Mouse (Mus musculus): ENCODE data around the gene Ssbp4. TPM values are rescaled to one million over a fixed set of nuclear protein-coding genes. Genes with fewer than 3 reads are reported as not detected.
"Not testable (repeated sequence)": the region's sequence is repeated elsewhere in the genome, so short reads cannot be mapped to it uniquely, and the experiment has no call there.

Ssbp4 gene
- polyA plus RNA-seq, 1 experiment from 2014 or later: 122 TPM

DNA sequence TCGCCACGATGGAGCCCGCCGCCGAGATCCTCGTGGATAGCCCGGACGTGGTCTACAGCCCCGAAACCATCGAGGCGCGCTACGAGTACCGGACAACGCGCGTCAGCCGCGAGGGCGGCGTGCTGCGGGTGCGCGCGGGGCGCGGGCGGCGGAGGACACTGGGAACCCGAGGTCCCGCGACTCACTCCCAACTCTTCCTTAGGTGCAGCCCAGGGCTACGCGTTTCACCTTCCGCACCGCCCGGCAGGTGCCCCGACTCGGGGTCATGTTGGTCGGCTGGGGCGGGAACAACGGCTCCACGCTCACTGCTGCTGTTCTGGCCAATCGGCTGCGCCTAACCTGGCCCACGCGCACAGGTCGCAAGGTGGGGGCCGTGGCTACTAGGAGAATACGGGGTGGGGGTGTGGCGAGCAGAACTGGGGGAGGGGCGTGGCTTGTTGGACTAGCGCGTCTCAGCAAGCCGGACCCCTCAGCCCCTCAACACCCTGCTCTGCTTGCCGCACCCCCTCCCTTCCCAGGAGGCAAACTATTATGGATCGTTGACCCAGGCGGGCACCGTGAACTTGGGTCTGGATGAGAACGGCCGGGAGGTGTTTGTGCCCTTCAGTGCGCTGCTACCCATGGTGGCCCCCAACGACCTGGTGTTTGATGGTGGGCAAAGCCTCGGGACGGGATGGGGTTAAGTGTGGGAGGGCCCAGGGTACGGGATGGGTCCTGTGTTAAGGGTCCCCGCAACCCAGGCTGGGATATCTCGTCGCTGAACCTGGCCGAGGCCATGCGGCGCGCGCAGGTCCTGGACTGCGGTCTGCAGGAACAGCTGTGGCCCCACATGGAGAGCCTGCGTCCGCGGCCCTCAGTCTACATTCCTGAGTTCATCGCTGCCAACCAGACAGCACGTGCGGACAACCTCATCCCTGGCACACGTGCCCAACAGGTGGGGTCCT, 13.8 kb downstream of the Ssbp4 start:
- Histone ChIP-seq H3K4me1 (replicated peaks) (peaks cover 66% of the 10 kb centered on the region), H3K27ac (peak overlapping the region; percentile 83), H3K27me3 (peaks cover 15% of the 10 kb centered on the region), H3K4me3 (peak overlapping the region; percentile 64), H3K9me3 (no peaks in the 10 kb centered on the region), H3K4me2 (peak overlapping the region; percentile 97), H3K9ac (peak overlapping the region; percentile 83), H3K36me3 (peaks cover 43% of the 10 kb centered on the region)
- 12% methylated on average over 57 of the region's 82 CpGs for WGBS
- peak; percentile 26 for ATAC-seq (ENCODE audit: low FRiP score)

DNA sequence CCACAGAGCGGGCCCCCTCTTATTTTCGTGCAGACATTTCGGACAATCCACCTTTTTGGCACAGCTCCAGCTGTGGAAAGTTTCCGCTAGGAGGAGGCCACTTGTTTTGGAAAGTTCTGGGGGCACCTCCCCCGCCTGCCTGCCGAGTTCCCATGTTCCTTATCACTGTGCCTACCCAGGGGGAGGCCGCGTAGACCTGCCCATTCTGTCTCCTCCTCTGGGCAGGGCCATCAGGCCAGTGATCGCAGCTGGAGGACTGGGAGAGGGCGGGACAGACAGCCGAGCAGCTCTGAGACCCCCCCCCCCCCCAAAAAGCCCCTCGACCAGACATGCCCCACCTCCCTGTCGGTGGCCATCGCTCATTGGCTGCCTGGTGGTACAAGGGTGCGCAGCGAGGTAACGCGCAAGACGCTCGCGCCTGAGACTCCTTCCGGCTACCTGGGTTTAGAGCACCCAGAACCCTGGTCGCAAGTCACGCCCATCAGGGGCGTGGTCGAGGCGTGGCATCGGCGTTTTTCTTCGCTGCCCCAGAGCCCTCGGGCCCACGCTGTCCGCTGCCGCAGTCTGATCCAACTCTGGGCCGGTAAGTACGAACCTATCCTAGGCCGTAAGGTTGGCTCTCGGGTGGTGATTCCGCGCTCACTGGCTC, 14.6 kb downstream of the Ssbp4 start, which contains the start of gene Isyna1:
Gene Isyna1, plus strand, starts transcription at position 413 of the 649 bp plus-strand sequence.
- Histone ChIP-seq H3K4me1 (replicated peaks) (peaks cover 58% of the 10 kb centered on the region), H3K4me3 (peak within 1 kb of the TSS; percentile 64), H3K4me2 (peak within 1 kb of the TSS; percentile 97), H3K27ac (peak within 1 kb of the TSS; percentile 83), H3K9me3 (no peaks in the 10 kb centered on the region), H3K27me3 (peaks cover 15% of the 10 kb centered on the region), H3K36me3 (peaks cover 49% of the 10 kb centered on the region), H3K9ac (peak within 1 kb of the TSS; percentile 83)
- ATAC-seq (ENCODE audit: low FRiP score): peak; percentile 82
- 1% methylated on average over 40 of the region's 40 CpGs for WGBS

DNA sequence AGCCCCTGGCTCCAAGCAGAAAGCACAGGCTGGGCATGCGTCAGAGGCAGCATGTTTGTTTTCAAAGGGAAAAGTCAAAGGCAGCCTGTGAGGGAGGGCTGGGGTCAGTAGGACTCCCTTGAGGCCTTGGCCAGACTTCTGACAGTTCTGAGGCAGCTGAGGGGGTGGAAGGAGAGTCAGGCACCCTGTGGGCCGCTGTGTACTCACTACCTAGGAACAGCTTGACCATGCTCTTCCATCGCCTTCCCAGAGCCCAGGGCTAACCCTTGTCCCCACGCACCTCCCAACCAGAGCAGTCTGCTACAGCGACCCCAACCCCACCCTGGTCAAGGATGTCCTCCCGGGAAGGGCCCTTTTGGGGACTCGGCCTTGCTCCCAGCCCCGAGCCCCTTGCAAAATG, 15.5 kb downstream of the Ssbp4 start:
- H3K36me3 ChIP-seq: peaks cover 57% of the 10 kb centered on the region
- no peaks in the 10 kb centered on the region for H3K9me3 ChIP-seq
- H3K9ac ChIP-seq: 0 out of 2 replicates have a peak overlapping the region, but pooled peaks have one; percentile 83
- H3K4me2 ChIP-seq: peak overlapping the region; percentile 97
- ATAC-seq (ENCODE audit: low FRiP score): no peak
- H3K27me3 ChIP-seq: peaks cover 15% of the 10 kb centered on the region
- H3K4me1 ChIP-seq (replicated peaks): peaks cover 48% of the 10 kb centered on the region
- 0 out of 2 replicates have a peak overlapping the region, but pooled peaks have one; percentile 64 for H3K4me3 ChIP-seq
- peak overlapping the region; percentile 60 for H3K27ac ChIP-seq
- 48% methylated on average over 7 of the region's 8 CpGs for WGBS

DNA sequence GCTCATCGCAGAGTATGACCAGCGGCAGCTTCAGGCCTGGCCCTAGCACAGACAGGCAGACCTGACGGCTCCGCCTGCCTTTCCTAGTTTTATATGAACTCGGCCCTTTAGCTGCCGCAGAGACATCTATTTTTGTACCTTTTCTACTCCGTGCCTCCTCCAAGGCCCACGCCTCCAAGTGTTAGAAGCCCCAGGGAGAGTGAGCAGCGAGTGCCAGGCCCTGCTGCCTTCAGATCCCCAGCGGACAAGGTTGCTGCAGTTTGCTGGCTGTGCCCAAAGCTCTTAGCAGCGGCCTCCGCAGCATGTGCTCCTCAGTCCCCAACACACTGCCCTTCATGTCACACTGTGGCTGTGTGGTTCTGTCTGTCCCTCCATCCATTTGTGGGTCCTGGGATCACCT, 17.1 kb downstream of the Ssbp4 start:
- peaks cover 32% of the 10 kb centered on the region for H3K4me1 ChIP-seq (replicated peaks)
- H3K36me3 ChIP-seq: peaks cover 65% of the 10 kb centered on the region
- 92% methylated on average over 12 of the region's 12 CpGs for WGBS
- H3K4me3 ChIP-seq: no peak overlapping the region
- peaks cover 8% of the 10 kb centered on the region for H3K27me3 ChIP-seq
- H3K27ac ChIP-seq: no peak overlapping the region
- no peak for ATAC-seq (ENCODE audit: low FRiP score)
- H3K4me2 ChIP-seq: no peak overlapping the region
- no peaks in the 10 kb centered on the region for H3K9me3 ChIP-seq
- no peak overlapping the region for H3K9ac ChIP-seq

DNA sequence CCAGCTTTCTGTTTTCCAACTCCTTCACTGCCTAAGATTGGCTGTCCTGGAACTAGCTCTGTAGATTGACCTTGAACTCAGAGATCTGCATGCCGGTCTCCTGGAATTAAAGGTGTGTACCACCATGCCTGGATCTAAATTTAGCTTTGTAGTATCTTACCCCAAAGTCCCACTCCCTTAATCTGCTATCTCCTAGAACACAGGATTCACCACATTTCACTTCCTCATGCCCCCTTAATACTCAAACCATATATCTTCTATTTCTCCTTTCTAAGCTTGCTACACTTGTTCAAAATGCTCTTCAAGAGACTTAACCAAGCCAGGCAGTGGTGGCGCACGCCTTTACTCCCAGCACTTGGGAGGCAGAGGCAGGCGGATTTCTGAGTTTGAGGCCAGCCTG, 20.7 kb downstream of the Ssbp4 start:
- not testable (repeated sequence) for H3K9me3 ChIP-seq; ATAC-seq (ENCODE audit: low FRiP score); H3K27me3 ChIP-seq; H3K4me2 ChIP-seq; H3K4me1 ChIP-seq (replicated peaks); H3K4me3 ChIP-seq; H3K27ac ChIP-seq; H3K9ac ChIP-seq
- H3K36me3 ChIP-seq: peaks cover 88% of the 10 kb centered on the region
- WGBS: 93% methylated on average over 4 of the region's 4 CpGs

DNA sequence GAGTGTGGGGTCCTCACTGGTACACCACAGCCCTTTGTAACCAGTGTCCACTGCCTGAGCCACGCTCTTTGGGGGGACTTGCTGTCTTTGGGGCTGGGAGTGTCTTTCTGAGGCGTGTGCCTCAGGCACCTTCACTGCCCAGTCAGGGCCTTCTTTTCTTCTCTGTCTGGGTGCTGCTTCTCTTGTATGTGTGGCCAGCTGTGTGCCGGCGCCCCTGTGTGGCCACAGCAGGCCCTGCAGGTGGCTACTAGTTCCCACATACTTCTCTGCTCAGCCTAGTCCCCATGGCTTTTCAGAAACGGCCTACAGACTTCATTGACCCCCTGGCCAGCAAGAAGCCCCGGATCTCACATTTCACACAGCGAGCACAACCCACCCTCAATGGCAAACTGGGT, 23.4 kb downstream of the Ssbp4 start:
- H3K27me3 ChIP-seq: no peaks in the 10 kb centered on the region
- peak; percentile 59 for ATAC-seq (ENCODE audit: low FRiP score)
- H3K9ac ChIP-seq: no peak overlapping the region
- H3K9me3 ChIP-seq: no peaks in the 10 kb centered on the region
- whole genome bisulfite sequencing: 42% methylated on average over 7 of the region's 7 CpGs
- H3K36me3 ChIP-seq: peaks cover 96% of the 10 kb centered on the region
- H3K4me2 ChIP-seq: no peak overlapping the region
- no peak overlapping the region for H3K4me3 ChIP-seq
- no peak overlapping the region for H3K27ac ChIP-seq
- no peaks in the 10 kb centered on the region; the same call in 1 of the 2 replicates for H3K4me1 ChIP-seq (replicated peaks)

DNA sequence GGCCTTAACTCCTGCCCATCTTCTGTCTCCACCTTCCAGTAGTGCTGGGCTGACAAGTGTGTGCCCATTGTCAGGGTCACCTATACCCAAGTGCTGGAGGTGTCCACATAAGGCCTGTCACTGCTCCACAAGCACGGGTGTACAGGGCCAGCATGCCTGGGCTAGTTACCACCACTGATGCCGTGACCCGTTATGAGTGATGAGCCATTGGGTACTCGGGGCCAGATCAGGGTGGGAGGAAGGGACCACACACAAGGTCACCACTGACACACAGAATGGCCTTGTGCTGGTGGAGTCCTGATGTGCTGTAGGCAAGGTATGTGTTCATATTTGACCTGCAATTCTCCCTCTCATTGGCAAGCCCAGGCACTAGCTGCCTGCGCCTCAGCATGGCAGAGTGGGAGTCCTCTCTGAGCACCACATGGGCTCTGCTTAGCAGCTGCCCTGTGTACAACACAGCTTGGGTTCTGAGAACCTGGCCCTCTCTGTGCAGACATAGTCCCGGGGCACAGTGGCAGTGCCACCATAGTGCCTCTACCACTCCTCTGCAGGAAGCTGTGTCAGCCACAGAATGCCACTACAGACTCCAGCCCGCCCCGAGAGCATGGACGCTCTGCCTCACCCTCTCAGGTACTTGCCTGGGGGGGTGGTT, 23.9 kb downstream of the Ssbp4 start:
- Histone ChIP-seq H3K4me1 (replicated peaks) (no peaks in the 10 kb centered on the region; the same call in 1 of the 2 replicates), H3K36me3 (peaks cover 96% of the 10 kb centered on the region), H3K4me2 (no peak overlapping the region), H3K9me3 (no peaks in the 10 kb centered on the region), H3K27ac (no peak overlapping the region), H3K9ac (no peak overlapping the region), H3K4me3 (no peak overlapping the region), H3K27me3 (no peaks in the 10 kb centered on the region)
- peak; percentile 47 for ATAC-seq (ENCODE audit: low FRiP score)
- 89% methylated on average over 9 of the region's 9 CpGs for WGBS

DNA sequence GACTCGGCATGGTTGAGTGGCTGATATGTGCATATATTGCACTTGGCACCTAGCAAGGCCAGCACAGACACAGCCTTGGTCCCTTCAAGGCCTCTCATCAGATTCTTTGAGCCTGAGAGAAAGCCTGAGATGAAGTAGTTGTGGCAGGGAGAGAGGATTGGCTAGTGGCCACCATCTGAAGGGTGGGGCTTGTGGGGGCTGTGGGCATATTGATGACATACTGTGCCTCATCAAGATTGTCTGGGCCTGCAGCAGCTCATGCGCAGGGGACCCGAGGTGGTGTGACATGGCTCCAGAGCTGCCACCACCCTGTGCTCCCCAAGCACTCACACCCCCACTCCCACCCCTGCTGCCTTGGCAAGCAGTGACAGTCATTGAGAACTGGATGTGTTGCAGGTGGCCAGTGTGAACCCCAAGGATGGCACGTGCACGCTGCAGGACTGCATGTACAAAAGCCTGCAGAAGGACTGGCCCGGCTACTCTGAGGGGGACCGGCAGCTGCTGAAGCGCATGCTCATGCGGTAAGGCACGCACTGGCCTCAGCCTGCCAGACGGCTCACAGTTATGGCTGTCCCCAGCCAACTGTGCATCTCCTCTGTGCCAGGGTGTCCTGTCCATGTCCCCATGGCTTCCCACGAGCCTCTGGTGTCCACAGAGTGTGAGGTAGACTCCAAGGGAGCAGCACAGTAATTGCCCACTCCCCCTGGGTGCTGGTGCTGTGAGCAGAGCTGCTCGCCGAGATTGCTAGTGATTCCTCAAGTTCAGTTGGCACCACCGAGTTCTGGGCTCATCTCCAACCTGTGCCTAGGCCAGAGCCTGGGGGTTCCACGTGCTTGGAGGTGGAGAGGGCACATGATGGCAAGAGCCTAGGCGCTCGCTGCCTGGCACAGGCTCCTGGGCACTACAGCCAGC, 24.9 kb downstream of the Ssbp4 start:
- Histone ChIP-seq H3K4me1 (replicated peaks) (no peaks in the 10 kb centered on the region; the same call in 1 of the 2 replicates), H3K27ac (no peak overlapping the region), H3K36me3 (peaks cover 93% of the 10 kb centered on the region), H3K4me2 (no peak overlapping the region), H3K9ac (peak overlapping the region; percentile 35; the same call in 1 of the 2 replicates), H3K9me3 (no peaks in the 10 kb centered on the region), H3K4me3 (no peak overlapping the region), H3K27me3 (no peaks in the 10 kb centered on the region)
- no peak for ATAC-seq (ENCODE audit: low FRiP score)
- WGBS: 93% methylated on average over 18 of the region's 18 CpGs

DNA sequence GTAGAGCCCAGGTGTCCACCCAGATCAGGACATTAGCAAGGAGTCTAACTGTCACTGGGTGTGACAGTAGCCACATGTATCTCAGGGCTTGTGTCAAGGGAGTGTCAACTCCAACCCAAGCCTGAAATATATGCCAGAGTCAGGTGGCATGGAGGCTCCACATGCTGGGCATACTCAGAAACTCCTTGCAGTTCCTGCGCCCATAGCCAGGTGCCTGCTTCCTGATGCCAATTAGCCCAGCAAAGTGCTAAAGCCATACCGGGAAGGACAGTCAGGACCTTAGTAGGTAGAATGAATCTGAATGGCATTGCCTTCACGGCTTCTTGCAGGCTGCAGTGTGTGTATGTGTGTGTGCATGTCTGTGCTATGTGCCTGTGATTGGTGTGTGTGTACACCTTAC, 31.5 kb downstream of the Ssbp4 start:
- H3K9me3 ChIP-seq: no peaks in the 10 kb centered on the region
- 98% methylated on average over 3 of the region's 3 CpGs for WGBS
- no peaks in the 10 kb centered on the region for H3K27me3 ChIP-seq
- ATAC-seq (ENCODE audit: low FRiP score): no peak
- peaks cover 65% of the 10 kb centered on the region for H3K36me3 ChIP-seq
- H3K27ac ChIP-seq: no peak overlapping the region
- no peaks in the 10 kb centered on the region for H3K4me1 ChIP-seq (replicated peaks)
- no peak overlapping the region for H3K4me3 ChIP-seq
- no peak overlapping the region for H3K9ac ChIP-seq
- H3K4me2 ChIP-seq: no peak overlapping the region

DNA sequence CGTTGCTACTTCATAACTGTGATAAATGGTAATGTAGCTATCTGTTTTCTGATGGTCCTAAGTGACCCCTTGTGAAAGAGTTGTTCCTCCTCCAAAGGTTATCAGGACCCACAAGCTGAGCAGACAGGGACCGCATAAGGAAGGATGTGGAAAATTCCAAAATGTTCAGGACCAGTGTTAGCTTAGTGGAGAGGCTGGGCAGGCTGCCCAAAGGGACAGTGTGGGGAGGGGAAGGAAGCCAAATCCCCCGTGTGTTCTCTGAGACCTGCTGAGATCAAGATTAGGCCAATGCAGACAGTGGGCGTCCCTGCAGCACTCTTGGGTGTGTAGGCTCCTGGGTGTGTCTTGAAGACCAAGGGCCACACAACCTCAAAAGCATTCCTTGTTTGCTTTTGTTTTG, 33.8 kb downstream of the Ssbp4 start:
- no peak overlapping the region for H3K9ac ChIP-seq
- no peaks in the 10 kb centered on the region for H3K9me3 ChIP-seq
- H3K27ac ChIP-seq: no peak overlapping the region
- H3K27me3 ChIP-seq: no peaks in the 10 kb centered on the region
- H3K4me2 ChIP-seq: no peak overlapping the region
- no peak for ATAC-seq (ENCODE audit: low FRiP score)
- 78% methylated on average over 4 of the region's 4 CpGs for WGBS
- no peak overlapping the region for H3K4me3 ChIP-seq
- 0 out of 2 replicates have a peak, but pooled peaks cover 10% of the 10 kb centered on the region for H3K4me1 ChIP-seq (replicated peaks)
- peaks cover 42% of the 10 kb centered on the region for H3K36me3 ChIP-seq

DNA sequence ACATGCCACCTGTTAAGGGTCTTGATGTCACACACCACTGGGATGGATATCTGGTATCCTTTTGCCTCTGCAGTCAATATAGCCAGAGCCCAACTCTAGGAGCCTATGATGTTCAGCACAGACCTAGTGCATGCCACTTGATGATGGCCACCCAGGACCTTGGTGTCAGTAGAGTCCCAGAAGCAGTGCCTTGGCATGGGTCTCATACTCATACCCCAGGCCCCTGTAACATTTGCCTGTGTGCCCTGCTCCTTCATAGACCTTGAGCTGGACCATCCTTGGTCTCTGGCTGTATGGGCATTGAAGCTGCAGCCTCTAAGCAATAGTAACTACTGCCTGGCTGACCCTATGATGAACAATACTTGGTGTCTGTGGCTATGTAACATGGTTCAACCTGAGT, 34.4 kb downstream of the Ssbp4 start:
- H3K27me3 ChIP-seq: no peaks in the 10 kb centered on the region
- ATAC-seq (ENCODE audit: low FRiP score): no peak
- no peak overlapping the region for H3K9ac ChIP-seq
- H3K4me3 ChIP-seq: no peak overlapping the region
- no peak overlapping the region for H3K4me2 ChIP-seq
- H3K36me3 ChIP-seq: peaks cover 40% of the 10 kb centered on the region
- no peak overlapping the region for H3K27ac ChIP-seq
- no peaks in the 10 kb centered on the region for H3K9me3 ChIP-seq
- peaks cover 13% of the 10 kb centered on the region; the same call in 1 of the 2 replicates for H3K4me1 ChIP-seq (replicated peaks)

All from hindbrain, embryonic 13.5 days (tissue).